Mouse (Mus musculus) frontal cortex, adult (tissue): ENCODE data around the gene Spib.

ENCODE experiments used
- ATAC-seq: cut with Nextera tagmentation; 2 replicates; pipeline ENCODE4 v1.9.2; 2017; ENCODE audit warnings: mild to moderate bottlenecking, moderate library complexity, mixed read lengths; ENCODE audit not compliant: low TSS enrichment

The Spib gene

DNA sequence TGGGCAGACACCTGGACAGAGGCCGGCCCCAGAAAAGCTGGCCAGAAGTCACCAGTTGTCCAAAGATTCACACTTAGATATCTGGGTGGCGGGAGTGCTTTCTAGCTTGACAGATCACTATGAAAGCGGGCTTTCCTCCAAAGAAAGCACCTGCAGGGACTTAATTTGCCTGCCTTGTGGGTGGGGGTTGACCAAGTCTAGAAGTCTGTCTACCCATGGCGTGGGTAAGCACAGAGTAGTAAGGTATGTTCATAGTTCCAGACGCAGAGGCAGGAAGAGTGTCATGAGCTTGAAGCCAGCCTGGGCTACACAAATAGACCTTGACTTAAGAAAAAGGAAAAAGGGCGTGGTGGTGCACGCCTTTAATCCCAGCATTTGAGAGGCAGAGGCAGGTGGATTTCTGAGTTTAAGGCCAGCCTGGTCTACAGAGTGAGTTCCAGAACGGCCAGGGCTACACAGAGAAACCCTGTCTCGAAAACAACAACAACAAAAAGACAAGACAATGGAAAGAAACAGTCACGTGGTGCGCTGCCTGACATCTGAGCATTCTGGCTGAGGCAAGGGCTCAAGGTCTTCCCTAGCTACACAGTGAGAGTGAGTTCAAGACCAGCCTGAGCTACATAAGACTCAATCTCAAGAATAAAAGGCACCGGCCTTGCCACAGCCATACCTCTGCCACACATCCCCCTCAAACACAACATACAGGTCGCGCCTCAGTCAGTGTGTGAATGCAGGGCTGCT lies 5.3 kb downstream of the Spib start:
- ATAC-seq: no peak

- ATAC-seq: no peak
These were observed 6.6 kb downstream of the Spib start for GRCm38 (mm10) chr7:44525126-44525832.

DNA sequence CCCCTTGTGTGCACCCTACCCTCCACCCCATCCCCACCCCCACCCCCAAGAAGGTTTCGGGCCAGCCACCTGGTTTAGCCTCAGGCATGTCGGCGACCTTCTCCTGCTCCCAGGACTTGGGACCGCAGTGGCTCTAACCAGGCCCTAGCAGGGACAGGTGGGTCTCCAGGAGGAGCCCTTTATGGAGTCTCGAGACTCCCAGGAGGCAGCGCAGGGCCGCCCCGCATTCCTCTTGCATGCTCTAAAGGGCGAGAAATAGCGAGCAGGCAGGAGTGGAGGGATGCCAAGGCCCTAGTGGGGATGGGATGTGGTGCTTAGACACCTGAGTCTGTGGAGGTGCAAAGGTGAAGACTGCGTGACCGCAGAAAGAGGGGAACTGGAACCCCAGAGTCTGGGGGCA lies 7.4 kb downstream of the Spib start, which contains the start of gene Mybpc2:
Gene Mybpc2, minus strand, starts transcription at position 155 of the 400 bp plus-strand sequence.
- ATAC-seq: no peak

- ATAC-seq: no peak
These were observed 8.8 kb downstream of the Spib start for GRCm38 (mm10) chr7:44523056-44523455.

DNA sequence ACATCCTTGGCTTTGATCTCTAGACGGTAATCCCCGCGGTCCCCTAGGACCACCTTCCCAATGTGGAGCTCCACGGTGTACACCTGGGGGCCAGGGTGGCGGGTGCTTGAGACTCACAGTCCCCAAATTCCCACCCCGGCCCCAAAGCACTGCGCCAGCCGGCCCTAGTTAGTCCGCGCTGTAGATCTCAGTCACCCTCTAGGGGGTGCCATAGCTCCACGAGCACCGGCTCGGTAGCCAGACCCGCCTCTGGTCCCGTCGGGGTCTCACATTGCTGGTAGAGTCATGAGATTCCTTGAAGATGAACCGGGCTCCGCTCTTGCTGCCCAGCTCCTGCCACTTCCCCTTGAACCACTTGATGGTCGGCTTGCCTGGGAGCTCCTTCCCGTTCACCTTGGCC lies 10.2 kb downstream of the Spib start:
- ATAC-seq: no peak; the same call in 1 of the 2 replicates

DNA sequence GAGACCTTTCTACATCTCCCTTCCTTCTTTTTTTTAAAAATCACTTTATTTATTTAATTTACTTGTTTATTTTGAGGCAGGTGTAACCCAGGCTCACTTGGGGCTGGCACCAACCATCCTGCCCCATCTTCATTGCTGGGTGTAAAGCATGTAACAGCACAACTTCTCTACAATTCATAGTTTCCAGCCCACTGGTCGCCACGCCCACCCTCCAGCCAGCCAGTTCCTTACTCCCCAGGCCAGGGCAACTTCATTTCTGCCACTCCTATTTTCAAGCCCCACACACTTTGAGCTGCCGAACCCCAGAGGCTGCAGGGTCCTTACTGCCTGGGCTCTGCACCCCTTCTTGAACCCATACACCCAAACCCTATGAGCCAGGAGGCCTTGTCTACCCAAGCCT lies 10.9 kb downstream of the Spib start:
- ATAC-seq: no peak

- ATAC-seq: no peak
These were observed 12.5 kb downstream of the Spib start for GRCm38 (mm10) chr7:44519240-44519913.

- no peak for ATAC-seq
These were observed 24.4 kb downstream of the Spib start for GRCm38 (mm10) chr7:44507491-44507890.

GRCm38 (mm10) chr7:44501563-44502115 lies 30.2 kb downstream of the Spib start:
- peak; percentile 75; the same call in 1 of the 2 replicates for ATAC-seq

GRCm38 (mm10) chr7:44500046-44500445 lies 31.8 kb downstream of the Spib start:
- no peak for ATAC-seq

GRCm38 (mm10) chr7:44498922-44499321 lies 32.9 kb downstream of the Spib start:
- no peak for ATAC-seq

GRCm38 (mm10) chr7:44497361-44498055 lies 34.4 kb downstream of the Spib start:
- ATAC-seq: no peak

DNA sequence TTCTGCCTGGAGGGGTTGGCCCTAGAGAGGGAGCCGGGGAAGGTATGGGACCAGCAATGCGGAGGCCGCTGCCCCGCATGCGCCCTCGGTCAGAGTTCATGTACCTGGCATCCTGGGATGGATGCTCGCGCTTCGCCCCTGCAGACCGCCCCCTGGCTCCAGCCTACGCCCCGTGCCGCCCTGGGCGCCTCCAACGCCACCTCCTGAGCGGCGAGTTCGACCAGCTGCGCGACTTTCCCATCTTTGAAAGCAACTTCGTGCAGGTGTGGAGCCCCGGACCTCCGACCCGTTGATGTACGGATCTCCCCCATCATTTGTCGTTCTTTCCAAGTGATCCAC lies 35.1 kb downstream of the Spib start:
- ATAC-seq: no peak

DNA sequence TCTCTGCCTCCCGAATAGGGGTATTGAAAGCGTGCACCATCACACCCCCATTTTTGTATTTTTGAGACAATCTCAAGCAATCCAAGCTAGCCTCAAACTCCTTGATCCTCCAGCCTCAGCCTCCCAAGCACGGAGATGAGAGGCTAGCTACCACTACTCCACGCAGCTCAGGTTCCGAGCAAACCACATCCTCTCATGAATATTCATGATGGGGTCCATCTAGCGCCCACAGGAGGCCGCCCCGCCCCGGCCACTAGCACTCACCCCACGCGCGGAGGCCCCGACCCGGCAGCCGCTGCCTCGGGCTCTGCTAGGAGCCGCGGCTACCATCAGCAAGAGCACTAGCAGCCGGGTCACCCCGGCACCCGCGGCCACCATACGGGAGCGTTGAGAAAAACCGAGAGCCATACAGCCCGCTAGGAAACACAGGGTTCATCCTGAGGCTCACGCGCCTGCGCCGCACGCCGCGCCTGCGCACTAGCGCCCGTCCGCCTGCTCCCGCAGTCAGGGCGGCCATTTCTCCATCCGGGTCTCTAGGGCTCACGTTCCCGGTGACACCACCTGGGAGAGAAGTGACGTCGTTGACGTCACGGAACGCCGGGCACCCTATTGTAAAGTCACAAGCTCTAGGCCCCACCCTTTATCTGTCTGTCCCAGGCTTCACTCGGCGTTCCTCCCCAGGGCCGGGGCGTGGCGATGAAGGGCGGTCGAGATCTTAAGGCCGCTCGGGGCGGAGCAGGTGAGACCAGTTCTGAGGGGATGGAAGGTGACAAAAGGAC lies 35.7 kb downstream of the Spib start, which contains the start of the genes Emc10 and Fam71e1:
Gene Emc10, minus strand, starts transcription at position 538 of the 779 bp plus-strand sequence.
Gene Fam71e1, plus strand, starts transcription at position 590 of the 779 bp plus-strand sequence.
- ATAC-seq: peak; percentile 92

- ATAC-seq: no peak
These were observed 36.8 kb downstream of the Spib start for GRCm38 (mm10) chr7:44495086-44495485.

DNA sequence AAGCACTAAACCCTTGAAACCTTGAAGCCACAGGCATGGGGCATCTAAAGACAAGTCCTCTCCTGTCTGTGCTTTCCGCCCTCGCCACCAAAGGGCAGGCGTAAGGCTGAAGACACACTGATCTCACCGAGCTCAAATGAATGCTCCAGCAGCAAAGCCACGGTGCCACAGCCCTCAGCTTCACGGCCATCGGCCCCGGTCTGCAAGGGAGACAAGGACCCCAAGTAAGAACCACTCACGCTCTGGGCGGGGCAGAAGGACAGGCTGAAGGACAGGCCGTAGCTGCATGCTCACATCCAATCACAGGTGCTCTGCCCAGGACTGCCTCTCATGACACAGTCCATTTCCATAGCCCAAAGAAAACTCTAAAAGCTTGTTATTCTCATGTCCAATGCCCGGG lies 37.2 kb downstream of the Spib start:
- ATAC-seq: no peak

DNA sequence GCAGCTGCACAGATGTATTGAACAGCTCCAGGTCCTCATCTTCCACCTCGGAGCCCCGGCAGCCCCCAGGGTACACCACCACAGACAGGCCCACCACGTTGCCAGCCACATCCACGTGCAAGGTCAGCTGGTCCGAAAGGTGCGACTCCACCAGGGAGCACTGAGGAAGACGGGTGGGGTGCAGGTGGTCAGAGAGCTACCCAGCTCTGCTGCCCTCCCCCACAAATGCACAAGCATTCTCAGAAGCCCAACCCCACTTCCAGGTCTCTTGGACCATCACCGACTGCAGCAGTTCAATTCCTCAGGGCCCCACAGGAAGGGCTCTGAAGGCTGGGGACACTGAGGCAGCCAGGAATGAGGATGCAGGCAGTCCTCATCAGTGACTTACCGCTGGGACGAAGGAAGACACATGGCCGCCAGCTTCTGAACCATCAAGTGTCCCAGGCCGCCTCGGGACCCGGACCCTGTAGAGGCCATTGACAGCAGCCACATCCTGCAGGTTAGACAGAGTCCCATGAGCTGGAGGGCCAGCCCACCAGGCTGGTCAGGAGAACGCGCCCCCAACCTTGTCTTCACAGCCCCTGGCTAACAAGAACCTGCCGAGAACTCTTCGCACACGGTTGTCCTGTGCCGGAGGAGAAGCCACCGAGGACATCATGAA lies 39.6 kb downstream of the Spib start:
- no peak for ATAC-seq

GRCm38 (mm10) chr7:44491391-44491790 lies 40.5 kb downstream of the Spib start:
- no peak for ATAC-seq

GRCm38 (mm10) chr7:44490281-44490680 lies 41.6 kb downstream of the Spib start:
- ATAC-seq: no peak

DNA sequence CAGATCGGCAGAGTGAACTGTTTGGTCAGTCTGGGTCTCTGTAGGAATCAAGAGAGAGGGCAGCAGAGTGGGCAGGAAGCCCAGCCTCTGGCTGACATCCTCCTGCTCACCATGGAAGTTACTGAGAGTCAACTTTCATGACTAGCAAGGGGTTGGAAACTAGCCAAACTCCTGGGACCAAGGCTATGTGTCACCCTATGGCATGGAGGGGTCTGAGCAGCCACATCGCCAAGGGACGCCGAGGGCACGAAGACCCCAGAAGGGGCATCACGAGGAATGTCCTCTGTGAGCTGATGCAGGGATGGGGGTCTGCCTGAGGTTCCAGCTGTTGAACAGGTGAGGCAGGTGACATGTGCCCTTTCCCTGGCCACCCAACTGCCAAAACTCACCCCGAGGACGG lies 43.3 kb downstream of the Spib start:
- no peak for ATAC-seq
